Mouse (Mus musculus) CH12.LX (cell line): ENCODE data around the gene Tmprss4.
A peak's percentile ranks its signal among the peaks of the same experiment; 100 is the strongest.

ENCODE experiments used
- BHLHE40 ChIP-seq: IDR thresholded peaks from 2 replicates; pipeline ENCODE4 v1.6.1; 2011; ENCODE audit warnings: mild to moderate bottlenecking, low read depth, low read length, improper control_type of control experiment
- CTCF ChIP-seq, 2 experiments: IDR thresholded peaks in 1 of 2; conservative IDR thresholded peaks in 1 of 2; 2 replicates each; pipeline ENCODE4 v1.5.1; 2011 to 2012; ENCODE audit warnings: low read depth in 2 of 2, low read length in 2 of 2, improper control_type of control experiment in 1 of 2, inconsistent platforms in 1 of 2, mild to moderate bottlenecking in 1 of 2, moderate library complexity in 1 of 2
- E2F4 ChIP-seq: IDR thresholded peaks from 2 replicates; pipeline ENCODE4 v1.6.1; 2011; ENCODE audit warnings: low read depth, low read length, improper control_type of control experiment; ENCODE audit not compliant: insufficient replicate concordance
- ELF1 ChIP-seq: IDR thresholded peaks from 2 replicates; pipeline ENCODE4 v1.6.1; 2014; ENCODE audit warnings: low read depth, mild to moderate bottlenecking, inconsistent platforms, low read length, improper control_type of control experiment
- NRF1 ChIP-seq: IDR thresholded peaks from 2 replicates; pipeline ENCODE4 v1.6.1; 2014; ENCODE audit warnings: low read depth, mild to moderate bottlenecking, inconsistent platforms, low read length, improper control_type of control experiment, moderate library complexity
- POLR2A ChIP-seq: IDR thresholded peaks from 2 replicates; pipeline ENCODE4 v1.6.1; 2011; ENCODE audit warnings: low read depth, mild to moderate bottlenecking, improper control_type of control experiment, low read length
- RAD21 ChIP-seq: IDR thresholded peaks from 2 replicates; pipeline ENCODE4 v1.6.1; 2011; ENCODE audit warnings: low read depth, mild to moderate bottlenecking, low read length, improper control_type of control experiment, moderate library complexity
- USF1 ChIP-seq: IDR thresholded peaks from 2 replicates; pipeline ENCODE4 v1.6.1; 2014; ENCODE audit warnings: low read depth, mild to moderate bottlenecking, inconsistent platforms, low read length, improper control_type of control experiment
- ZKSCAN1 ChIP-seq: IDR thresholded peaks from 2 replicates; pipeline ENCODE4 v1.6.1; 2012; ENCODE audit warnings: low read depth, inconsistent platforms, low read length, improper control_type of control experiment, borderline replicate concordance

DNA sequence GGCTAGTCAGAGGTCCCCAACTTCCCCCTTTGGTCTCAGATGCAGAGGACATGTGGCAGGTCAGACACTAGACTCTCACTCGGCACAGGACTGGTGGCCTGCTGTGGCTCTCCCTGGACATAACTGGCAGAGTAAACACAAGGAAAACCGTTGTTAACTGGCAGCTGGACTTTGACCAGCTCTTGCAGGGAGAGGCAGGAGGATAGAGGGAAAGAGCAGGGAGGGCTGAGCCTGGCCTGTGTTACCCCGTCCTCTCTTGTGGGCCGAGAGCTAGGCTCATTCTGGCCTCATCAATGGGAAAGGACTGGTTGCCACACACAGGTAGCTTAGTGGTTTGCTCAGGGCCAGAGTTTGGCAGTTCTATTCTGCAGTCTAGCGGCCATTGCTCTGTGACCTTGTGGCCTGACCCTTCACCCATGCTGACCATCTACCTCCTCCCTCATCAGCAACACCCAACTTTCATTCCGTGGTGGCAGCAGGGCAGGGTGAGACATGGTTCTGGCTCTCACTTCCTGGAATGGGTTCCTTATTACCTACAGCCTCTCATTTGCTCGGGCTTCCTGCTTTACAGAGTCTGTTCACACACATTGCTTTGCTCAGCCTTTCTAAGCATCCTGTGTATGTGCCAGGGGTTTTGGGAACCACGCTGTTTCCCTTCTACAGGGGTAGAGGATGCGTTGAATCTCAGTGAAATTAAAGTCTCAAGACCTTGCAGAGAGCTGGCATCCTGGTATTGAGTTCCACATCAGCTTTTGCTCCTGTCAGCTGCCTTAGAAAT is 1.7 kb downstream of the Tmprss4 start:
- TF ChIP-seq CTCF (conservative IDR thresholded peaks at IDR 0.05 in 1 of 2, IDR thresholded peaks at IDR 0.05 in 1 of 2; ENCODE audit: low read depth in 2 of 2, low read length in 2 of 2) (no peak), POLR2A (no peak), USF1 (no peak), ELF1 (0 out of 2 replicates have a peak, but pooled peaks have one; percentile 24), BHLHE40 (no peak), NRF1 (no peak), RAD21 (no peak), ZKSCAN1 (no peak), E2F4 (no peak)
